Mouse (Mus musculus) neural tube, embryonic 14.5 days (tissue): ENCODE measurements around the gene Aurkb. TPM values are rescaled to one million over a fixed set of nuclear protein-coding genes. Genes with fewer than 3 reads are reported as not detected.
"Not testable (repeated sequence)": the region's sequence is repeated elsewhere in the genome, so short reads cannot be mapped to it uniquely, and the experiment has no call there.

Experiments
- ATAC-seq: fragments of 200-750 bp; cut with Nextera tagmentation; 2 replicates; pipeline ENCODE4 v1.8.0; 2017; ENCODE audit warnings: low read depth, mild to moderate bottlenecking, moderate TSS enrichment, moderate library complexity
- H3K27ac ChIP-seq: fragments of 300-500 bp; sonication (generic); 2 replicates; pipeline ENCODE4 v1.5.1; 2014; ENCODE audit warnings: low read depth, mild to moderate bottlenecking, control low read depth, low read length, moderate library complexity, mixed read lengths
- H3K27me3 ChIP-seq: fragments of 300-500 bp; sonication (generic); 2 replicates; pipeline ENCODE4 v1.6.1; 2014; ENCODE audit warnings: low read length; ENCODE audit not compliant: control insufficient read depth, insufficient read depth
- H3K36me3 ChIP-seq: fragments of 300-500 bp; sonication (generic); 2 replicates; pipeline ENCODE4 v1.6.1; 2014; ENCODE audit warnings: low read length, mixed read lengths; ENCODE audit not compliant: control insufficient read depth, insufficient read depth
- H3K4me1 ChIP-seq: fragments of 300-500 bp; sonication (generic); 2 replicates; pipeline ENCODE4 v1.6.1; 2014; ENCODE audit warnings: low read length; ENCODE audit not compliant: control insufficient read depth, insufficient read depth
- H3K4me2 ChIP-seq: fragments of 300-500 bp; sonication (generic); 2 replicates; pipeline ENCODE4 v1.6.1; 2014; ENCODE audit warnings: mild to moderate bottlenecking, low read depth, low read length, control low read depth
- H3K4me3 ChIP-seq: fragments of 300-500 bp; sonication (generic); 2 replicates; pipeline ENCODE4 v1.5.1; 2014; ENCODE audit warnings: low read depth, low read length, control low read depth, mixed read lengths
- H3K9ac ChIP-seq: fragments of 300-500 bp; sonication (generic); replicated peaks from 2 replicates; pipeline ENCODE4 v1.6.1; 2014; ENCODE audit warnings: low read depth, mild to moderate bottlenecking, control low read depth, low read length, mixed read lengths
- H3K9me3 ChIP-seq: fragments of 300-500 bp; sonication (generic); 2 replicates; pipeline ENCODE4 v1.6.1; 2016; ENCODE audit warnings: low read length; ENCODE audit not compliant: control insufficient read depth
- WGBS: fragments of 180-500 bp; shearing (Covaris S2); extraction: QIAGEN DNeasy Blood & Tissue Kit; methylation state at CpG from one replicate; pipeline ENCODE4 v1.1.7; 2014; 5-methylcytosine and 5-hydroxymethylcytosine counted together
- polyA plus RNA-seq: library from polyadenylated mRNA; unstranded; fragments of >200 nt; fragmentation: Nextera tagmentation; extraction: Ambion mirVana; gene quantifications from 2 replicates; pipeline ENCODE4 v1.2.1, GENCODE M21; 2014

Gene Aurkb
- polyA plus RNA-seq, 1 experiment from 2014 or later = 8.7 TPM

DNA sequence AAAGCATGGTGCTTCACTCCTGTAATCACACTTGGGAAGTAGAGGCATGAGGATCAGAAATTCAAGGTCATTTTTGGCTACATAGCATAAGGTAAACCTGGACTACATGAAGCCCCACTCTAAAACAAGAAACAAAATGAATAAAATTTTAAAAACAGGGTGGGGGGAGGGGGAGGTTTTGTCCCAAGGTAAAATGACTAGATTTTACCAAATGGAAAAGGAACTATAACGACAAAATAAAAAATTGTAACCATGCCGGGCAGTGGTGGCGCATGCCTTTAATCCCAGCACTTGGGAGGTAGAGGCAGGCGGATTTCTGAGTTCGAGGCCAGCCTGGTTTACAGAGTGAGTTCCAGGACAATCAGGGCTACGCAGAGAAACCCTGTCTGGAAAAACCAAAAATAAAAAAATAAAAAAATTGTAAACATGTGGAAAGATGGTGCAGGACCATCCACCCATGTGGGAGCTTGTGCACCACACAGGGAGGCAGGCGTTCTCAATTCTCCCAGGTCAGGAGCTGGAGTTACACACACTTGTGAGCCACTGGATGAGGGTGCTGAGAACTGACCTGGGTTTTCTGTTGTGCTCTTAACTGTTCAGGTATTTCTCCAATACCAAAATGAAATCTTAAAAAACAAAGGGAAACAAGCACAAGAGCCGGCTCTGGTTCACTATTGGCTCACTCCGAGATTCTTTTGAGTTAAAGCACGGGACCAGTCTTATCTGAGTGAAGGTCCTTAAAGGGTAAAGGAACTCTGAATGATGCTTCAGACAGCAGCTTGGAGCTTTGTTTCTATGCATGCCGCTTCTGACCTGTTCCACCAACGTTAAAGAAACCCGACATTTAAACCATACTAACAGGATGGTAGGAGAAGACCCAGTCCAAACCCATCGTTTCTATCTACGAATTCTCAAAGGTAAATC, 34.8 kb upstream of the Aurkb start:
- no peaks in the 10 kb centered on the region for H3K9me3 ChIP-seq

DNA sequence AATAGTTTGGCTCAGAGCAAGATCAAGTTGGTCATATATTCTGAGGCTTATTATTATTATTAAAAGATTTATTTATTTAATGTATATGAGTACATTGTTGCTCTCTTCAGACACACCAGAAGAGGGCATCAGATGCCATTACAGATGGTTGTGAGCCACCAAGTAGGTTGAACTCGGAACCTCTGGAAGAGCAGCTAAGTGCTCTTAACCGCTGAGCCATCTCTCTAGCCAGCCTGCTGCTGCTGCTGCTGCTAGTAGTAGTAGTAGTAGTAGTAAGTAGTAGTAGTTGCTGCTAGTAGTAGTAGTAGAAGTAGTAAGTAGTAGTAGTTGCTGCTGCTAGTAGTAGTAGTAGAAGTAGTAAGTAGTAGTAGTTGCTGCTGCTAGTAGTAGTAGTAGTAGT, 34.0 kb upstream of the Aurkb start:
- not testable (repeated sequence) for H3K27me3 ChIP-seq, H3K36me3 ChIP-seq, H3K9ac ChIP-seq, H3K4me1 ChIP-seq, H3K9me3 ChIP-seq, ATAC-seq
- H3K4me2 ChIP-seq = peak overlapping the region; percentile 67
- H3K27ac ChIP-seq = peak overlapping the region; percentile 89; the same call in 1 of the 2 replicates
- peak overlapping the region; percentile 46 for H3K4me3 ChIP-seq
- 78% methylated on average over 2 of the region's 2 CpGs for WGBS

More for the DNA sequence above, 34.8 kb upstream of the Aurkb start:
- Histone ChIP-seq H3K4me2 (no peak overlapping the region), H3K27me3 (no peaks in the 10 kb centered on the region), H3K4me1 (peaks cover 6% of the 10 kb centered on the region; the same call in 1 of the 2 replicates), H3K27ac (no peak overlapping the region), H3K4me3 (no peak overlapping the region), H3K36me3 (no peaks in the 10 kb centered on the region), H3K9ac (no peak overlapping the region)
- ATAC-seq = no peak
- WGBS = 91% methylated on average over 15 of the region's 15 CpGs

DNA sequence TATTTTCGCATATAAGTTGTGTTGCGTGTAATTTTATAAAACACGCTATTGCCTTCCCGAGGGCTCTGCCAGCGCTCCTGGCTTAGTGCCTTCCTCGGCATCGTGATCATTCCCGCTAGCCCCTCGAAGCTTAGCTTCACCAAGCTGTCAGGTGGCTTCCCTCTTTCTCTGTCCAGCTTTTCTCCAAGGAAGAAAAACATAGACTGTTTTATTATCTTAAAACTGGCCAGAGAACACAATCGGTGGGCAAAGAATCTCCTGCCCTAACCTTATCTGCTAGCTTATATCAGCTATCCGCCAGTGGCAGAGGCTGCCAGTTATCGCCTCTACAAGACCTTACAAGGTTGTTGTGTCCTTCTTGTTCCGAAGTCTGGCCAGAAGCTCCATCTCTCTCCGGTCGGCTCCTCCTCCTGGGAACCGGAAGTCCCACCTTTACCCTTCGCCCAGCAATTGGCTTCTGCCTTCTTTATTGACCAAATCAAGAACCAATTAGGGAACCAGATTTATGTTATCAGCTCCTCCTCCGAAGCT, 33.3 kb upstream of the Aurkb start:
- Histone ChIP-seq H3K4me3 (peak overlapping the region; percentile 46), H3K27ac (peak overlapping the region; percentile 89), H3K9ac (peak overlapping the region; percentile 63), H3K9me3 (no peaks in the 10 kb centered on the region), H3K4me2 (peak overlapping the region; percentile 67), H3K36me3 (no peaks in the 10 kb centered on the region), H3K4me1 (peaks cover 12% of the 10 kb centered on the region), H3K27me3 (no peaks in the 10 kb centered on the region)
- ATAC-seq = peak; percentile 60
- 1% methylated on average over 18 of the region's 18 CpGs for WGBS

DNA sequence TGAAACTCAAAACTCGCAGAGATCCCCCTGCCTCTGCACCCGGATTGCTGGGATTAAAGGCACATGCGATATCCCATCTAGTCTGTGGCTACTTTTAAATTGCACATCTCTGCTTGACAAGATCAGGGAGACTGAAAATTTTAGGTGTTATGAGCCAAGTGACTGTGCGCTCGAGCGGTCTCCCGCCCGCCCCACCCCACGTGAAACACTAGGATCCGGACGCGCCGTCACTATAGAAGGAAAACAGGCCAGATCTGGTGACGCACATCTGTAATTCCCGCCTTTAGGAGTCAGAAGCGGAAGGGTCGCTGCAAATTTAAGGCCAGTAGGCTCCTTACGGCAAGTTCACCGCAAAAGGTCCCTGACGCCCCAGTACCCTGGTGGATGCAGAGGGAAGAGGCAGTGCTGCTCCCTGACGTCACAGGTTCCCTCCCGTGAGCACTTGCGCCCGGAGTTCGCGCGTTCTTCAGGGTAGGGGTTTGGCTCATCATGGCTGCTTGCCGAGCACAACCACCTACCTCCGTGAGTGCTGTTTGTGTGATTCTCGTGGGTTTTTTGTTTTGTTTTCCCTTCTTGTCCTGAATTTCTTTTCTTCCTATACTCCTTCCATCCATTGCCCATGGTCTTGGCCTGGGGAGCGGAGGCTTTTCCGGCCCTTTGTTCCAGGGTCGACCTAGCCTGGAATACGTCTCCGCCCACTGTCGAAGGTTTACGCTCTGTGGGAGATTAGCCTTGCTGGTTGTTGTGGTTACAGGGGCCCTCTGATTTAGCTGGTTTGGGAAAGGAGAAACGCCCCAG, 29.6 kb upstream of the Aurkb start, which contains the start of gene Ctc1:
Ctc1 (plus strand) TSS at position 268 of the 798 bp plus-strand sequence.
- ATAC-seq = peak; percentile 96
- Histone ChIP-seq H3K36me3 (no peaks in the 10 kb centered on the region), H3K4me3 (peak within 1 kb of the TSS; percentile 60), H3K9me3 (no peaks in the 10 kb centered on the region), H3K4me1 (peaks cover 10% of the 10 kb centered on the region), H3K27me3 (no peaks in the 10 kb centered on the region), H3K9ac (peak within 1 kb of the TSS; percentile 83), H3K27ac (peak within 1 kb of the TSS; percentile 85), H3K4me2 (peak within 1 kb of the TSS; percentile 67)
- 6% methylated on average over 38 of the region's 38 CpGs for WGBS

DNA sequence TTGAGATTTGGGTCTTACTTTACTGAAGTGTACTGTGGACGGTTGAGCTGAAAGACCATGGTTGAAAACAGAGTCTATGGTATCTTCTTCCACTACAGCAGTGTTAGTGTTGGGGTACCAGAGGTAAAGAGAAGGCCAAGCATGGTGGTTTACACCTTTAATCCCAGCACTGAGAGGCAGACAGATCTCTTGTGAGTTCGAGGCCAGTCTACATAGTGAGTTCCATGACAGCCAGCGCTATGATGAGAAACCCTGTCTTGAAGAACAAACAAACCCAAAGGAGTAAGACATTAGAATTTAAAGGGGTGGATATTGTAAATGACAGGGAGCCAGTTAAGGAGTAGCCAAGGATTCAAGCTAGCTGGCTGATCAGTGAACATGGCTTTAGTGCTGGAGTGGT, 28.7 kb upstream of the Aurkb start:
- Histone ChIP-seq H3K4me2 (peak overlapping the region; percentile 67), H3K9me3 (no peaks in the 10 kb centered on the region), H3K4me3 (peak overlapping the region; percentile 60), H3K36me3 (no peaks in the 10 kb centered on the region), H3K27me3 (no peaks in the 10 kb centered on the region), H3K9ac (peak overlapping the region; percentile 83), H3K27ac (peak overlapping the region; percentile 85; the same call in 1 of the 2 replicates), H3K4me1 (peaks cover 7% of the 10 kb centered on the region)
- ATAC-seq = no peak
- 72% methylated on average over 3 of the region's 3 CpGs for WGBS

DNA sequence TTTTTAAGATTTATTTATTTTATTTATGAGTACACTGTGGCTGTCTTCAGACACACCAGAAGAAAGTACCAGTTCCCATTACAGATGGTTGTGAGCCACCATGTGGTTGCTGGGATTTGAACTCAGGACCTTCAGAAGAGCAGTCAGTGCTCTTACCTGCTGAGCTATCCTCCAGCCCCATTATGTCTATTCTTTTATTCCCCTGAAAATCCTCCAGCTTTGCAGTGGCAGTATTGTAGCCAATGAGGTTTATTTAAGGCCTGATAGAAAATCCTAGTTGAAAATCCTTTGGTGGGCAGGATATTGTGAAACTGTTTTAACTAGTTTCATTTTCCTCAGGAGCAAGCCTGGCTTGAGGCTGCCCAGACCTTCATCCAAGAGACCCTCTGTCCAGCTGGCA, 24.8 kb upstream of the Aurkb start:
- Histone ChIP-seq H3K4me2 (no peak overlapping the region), H3K9me3 (no peaks in the 10 kb centered on the region), H3K27ac (no peak overlapping the region), H3K9ac (no peak overlapping the region), H3K27me3 (no peaks in the 10 kb centered on the region), H3K4me1 (peaks cover 7% of the 10 kb centered on the region), H3K4me3 (no peak overlapping the region), H3K36me3 (peaks cover 33% of the 10 kb centered on the region)
- ATAC-seq = no peak

DNA sequence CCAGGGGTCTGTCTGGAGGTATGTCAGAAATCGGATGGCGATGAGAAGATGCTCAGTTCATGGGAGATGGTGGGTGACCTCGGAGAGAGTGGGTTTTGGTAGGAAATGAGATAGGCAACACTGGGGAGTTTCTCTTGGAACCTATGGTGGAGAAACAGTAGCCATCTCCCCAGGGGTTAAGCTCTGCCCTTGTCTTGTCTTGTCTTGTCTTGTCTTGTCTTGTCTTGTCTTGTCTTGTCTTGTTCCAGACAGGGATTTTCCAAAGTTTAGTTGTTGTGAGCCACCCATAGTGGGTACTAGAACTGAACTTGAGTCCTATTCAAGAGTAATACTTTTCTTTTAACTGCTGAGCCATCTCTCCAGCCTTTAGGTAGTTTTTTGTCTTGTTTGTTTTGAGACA, 18.9 kb upstream of the Aurkb start:
- WGBS = 94% methylated on average over 3 of the region's 3 CpGs
- no peak for ATAC-seq
- no peak overlapping the region for H3K4me3 ChIP-seq
- no peak overlapping the region for H3K9ac ChIP-seq
- H3K4me2 ChIP-seq = no peak overlapping the region
- no peaks in the 10 kb centered on the region for H3K9me3 ChIP-seq
- peaks cover 65% of the 10 kb centered on the region for H3K36me3 ChIP-seq
- no peaks in the 10 kb centered on the region for H3K27me3 ChIP-seq
- no peaks in the 10 kb centered on the region for H3K4me1 ChIP-seq
- H3K27ac ChIP-seq = no peak overlapping the region

DNA sequence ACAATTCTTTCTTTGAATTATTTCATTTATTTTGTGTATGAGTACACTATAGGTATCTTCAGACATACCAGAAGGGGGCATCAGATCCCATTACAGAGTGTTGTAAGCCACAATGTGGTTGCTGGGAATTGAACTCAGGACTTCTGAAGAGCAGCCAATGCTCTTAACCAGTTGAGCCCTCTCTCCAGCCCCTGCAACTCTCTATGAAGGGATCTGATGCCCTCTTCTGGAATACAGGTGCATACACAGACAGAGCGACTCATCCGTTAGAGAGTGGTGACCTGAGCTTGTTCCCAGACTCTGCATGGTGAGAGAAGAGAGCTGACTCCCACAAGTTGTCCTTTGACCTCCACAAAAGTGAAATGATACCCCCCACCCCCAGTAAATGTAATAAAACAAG, 16.6 kb upstream of the Aurkb start:
- Histone ChIP-seq H3K4me3 (no peak overlapping the region), H3K36me3 (peaks cover 60% of the 10 kb centered on the region), H3K27ac (no peak overlapping the region), H3K9ac (no peak overlapping the region), H3K9me3 (no peaks in the 10 kb centered on the region), H3K4me1 (no peaks in the 10 kb centered on the region), H3K4me2 (no peak overlapping the region), H3K27me3 (no peaks in the 10 kb centered on the region)
- 59% methylated on average over 2 of the region's 2 CpGs for WGBS
- no peak for ATAC-seq
